Mouse (Mus musculus) bone marrow, adult 2 months (tissue): Measurements from ENCODE around the gene Slc22a3.

Source experiments
- CTCF ChIP-seq: fragments of 200-500 bp; IDR thresholded peaks from 2 replicates; pipeline ENCODE4 v1.5.1; 2011; ENCODE audit warnings: low read length, control low read depth; ENCODE audit not compliant: control insufficient read depth, insufficient read depth
- POLR2A ChIP-seq: fragments of 200-500 bp; IDR thresholded peaks from 2 replicates; pipeline ENCODE4 v1.6.1; 2011; ENCODE audit warnings: low read depth, mild to moderate bottlenecking, control low read depth, low read length, borderline replicate concordance; ENCODE audit not compliant: control insufficient read depth

- no peak for TF ChIP-seq CTCF
- no peak for TF ChIP-seq POLR2A
Measured at GRCm38 (mm10) chr17:12495558-12495957, 11.9 kb downstream of the Slc22a3 start.
